Mouse (Mus musculus) olfactory bulb, adult 2 months (tissue): ENCODE results near the gene Clec16a. TPM values are rescaled to one million over a fixed set of nuclear protein-coding genes. Genes with fewer than 3 reads are reported as not detected.

Source experiments
- H3K27ac ChIP-seq: fragments of 200-500 bp; 2 replicates; pipeline ENCODE4 v1.5.1; 2012; ENCODE audit warnings: low read depth, low read length; ENCODE audit not compliant: insufficient read depth
- H3K4me1 ChIP-seq: fragments of 200-500 bp; 2 replicates; pipeline ENCODE4 v1.6.1; 2012; ENCODE audit warnings: low read length; ENCODE audit not compliant: control insufficient read depth, insufficient read depth
- H3K4me3 ChIP-seq: fragments of 200-500 bp; 2 replicates; pipeline ENCODE4 v1.5.1; 2012; ENCODE audit warnings: mild to moderate bottlenecking, low read depth, low read length, moderate library complexity; ENCODE audit not compliant: insufficient read depth
- CTCF ChIP-seq: fragments of 200-500 bp; IDR thresholded peaks from 2 replicates; pipeline ENCODE4 v1.5.1; 2012; ENCODE audit warnings: low read depth, mild to moderate bottlenecking, low read length, moderate library complexity; ENCODE audit not compliant: insufficient read depth
- POLR2A ChIP-seq: fragments of 200-500 bp; IDR thresholded peaks from 2 replicates; pipeline ENCODE4 v1.6.1; 2012; ENCODE audit warnings: mild to moderate bottlenecking, low read depth, low read length, moderate library complexity; ENCODE audit not compliant: insufficient read depth
- WGBS: fragments of 180-500 bp; shearing (Covaris S2); methylation state at CpG from one replicate; pipeline ENCODE4 v1.1.7; 2018; 5-methylcytosine and 5-hydroxymethylcytosine counted together
- polyA plus RNA-seq: library from polyadenylated mRNA; stranded (reverse); fragments of >200 nt; gene quantifications from 2 replicates; pipeline ENCODE4 v1.2.4, GENCODE M21; 2012; ENCODE audit warnings: low replicate concordance; ENCODE audit not compliant: missing spikeins, insufficient read depth, insufficient read length

Gene Clec16a
- polyA plus RNA-seq, 1 experiment, result 285 TPM

DNA sequence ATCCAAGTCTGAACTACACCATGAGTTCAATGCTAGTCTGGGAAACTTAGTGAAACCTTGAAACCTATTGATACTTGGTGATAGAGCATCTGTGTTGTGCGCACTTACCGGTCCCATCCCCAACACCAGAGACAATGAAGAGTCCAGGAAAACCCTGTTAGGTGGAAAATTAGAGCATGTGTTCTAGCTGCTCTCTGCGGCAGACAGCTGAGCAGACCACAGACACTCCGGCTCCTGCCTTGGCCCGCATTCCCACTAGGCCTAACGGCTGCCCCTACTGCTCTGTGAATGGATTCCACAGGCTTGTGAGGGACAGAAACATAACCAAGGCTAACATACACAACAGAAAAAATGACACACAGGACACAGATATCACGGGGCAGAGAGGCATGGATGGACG is 228.4 kb downstream of the Clec16a start:
- no peak overlapping the region for H3K4me3 ChIP-seq
- H3K27ac ChIP-seq, result no peak overlapping the region
- no peak for TF ChIP-seq CTCF
- no peak for TF ChIP-seq POLR2A
- WGBS, result 93% methylated on average over 8 of the region's 8 CpGs
- H3K4me1 ChIP-seq, result peaks cover 7% of the 10 kb centered on the region

DNA sequence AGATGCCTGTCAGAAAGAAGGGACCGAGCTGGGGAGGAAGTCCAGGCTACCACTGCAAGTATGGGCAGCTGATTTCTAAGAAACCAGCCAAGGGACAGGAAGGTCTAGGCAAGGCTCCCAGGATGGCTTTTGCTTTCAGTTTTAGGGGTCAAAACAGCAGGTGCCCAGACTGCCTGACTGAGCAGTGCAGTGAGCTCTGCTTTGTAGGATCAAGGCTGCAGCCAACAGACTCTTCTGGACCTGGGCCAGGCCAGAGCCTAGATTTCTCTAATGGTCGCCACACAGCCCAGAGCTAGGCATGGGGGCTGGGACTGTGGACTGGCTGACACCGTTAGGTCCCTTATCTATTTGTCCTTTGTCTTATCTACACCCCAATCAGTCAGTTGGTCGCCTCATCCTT is 229.6 kb downstream of the Clec16a start:
- Histone ChIP-seq H3K4me1 (peaks cover 3% of the 10 kb centered on the region), H3K27ac (no peak overlapping the region), H3K4me3 (no peak overlapping the region)
- WGBS, result 86% methylated on average over 4 of the region's 4 CpGs
- TF ChIP-seq POLR2A (no peak), CTCF (no peak)

DNA sequence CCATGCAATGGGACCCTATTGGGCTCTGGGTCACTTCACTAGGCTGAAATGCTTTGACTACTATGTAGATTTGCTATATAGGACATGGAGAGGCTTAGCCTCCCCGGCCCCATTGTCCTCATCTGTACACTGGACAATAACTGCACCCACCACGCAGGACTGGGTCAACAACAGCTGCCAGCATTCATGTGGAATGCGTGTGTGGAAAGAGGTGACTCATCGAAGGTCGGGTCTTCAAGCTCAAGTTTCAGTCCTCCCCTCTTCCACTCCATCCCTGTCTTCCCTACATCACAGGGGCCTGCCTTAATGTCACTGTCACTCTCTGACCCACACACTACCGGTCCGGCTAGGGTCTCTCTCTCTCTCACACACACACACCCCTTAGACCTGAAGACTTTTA is 231.2 kb downstream of the Clec16a start:
- WGBS, result 69% methylated on average over 7 of the region's 7 CpGs
- H3K4me3 ChIP-seq, result no peak overlapping the region
- H3K27ac ChIP-seq, result no peak overlapping the region
- TF ChIP-seq POLR2A (no peak), CTCF (no peak)
- no peaks in the 10 kb centered on the region; the same call in 1 of the 2 replicates for H3K4me1 ChIP-seq

DNA sequence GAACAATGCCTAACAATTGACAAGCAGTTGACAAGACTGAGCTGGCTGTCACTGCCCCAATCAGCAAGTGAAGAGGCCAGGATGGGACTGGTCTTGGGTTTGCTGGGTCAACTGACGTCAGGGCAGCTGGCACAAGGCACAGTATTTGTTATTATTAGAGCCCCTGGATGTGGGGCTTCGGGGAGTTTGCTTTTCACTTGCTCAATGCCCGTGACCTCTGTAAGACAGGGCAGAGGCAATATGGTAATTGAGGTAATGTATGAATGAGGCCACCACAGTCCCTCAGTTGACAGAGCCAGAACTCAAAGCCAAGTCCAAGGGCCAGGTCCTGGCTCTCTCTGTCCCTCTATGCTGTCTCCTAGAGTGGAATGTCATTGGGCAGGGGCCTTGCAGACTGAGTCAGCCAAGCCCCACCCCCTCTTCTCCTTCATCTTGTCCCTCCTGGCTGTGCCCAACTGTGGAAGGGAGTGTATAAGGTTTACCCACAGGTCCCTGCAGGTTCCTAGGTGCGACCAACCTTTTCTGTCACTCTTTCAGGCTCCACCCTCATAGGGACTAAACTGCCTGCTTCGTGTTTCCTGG is 232.5 kb downstream of the Clec16a start:
- 81% methylated on average over 5 of the region's 5 CpGs for WGBS
- Histone ChIP-seq H3K27ac (no peak overlapping the region), H3K4me1 (peaks cover 3% of the 10 kb centered on the region; the same call in 1 of the 2 replicates), H3K4me3 (no peak overlapping the region)
- no peak for TF ChIP-seq POLR2A
- TF ChIP-seq CTCF, result no peak

DNA sequence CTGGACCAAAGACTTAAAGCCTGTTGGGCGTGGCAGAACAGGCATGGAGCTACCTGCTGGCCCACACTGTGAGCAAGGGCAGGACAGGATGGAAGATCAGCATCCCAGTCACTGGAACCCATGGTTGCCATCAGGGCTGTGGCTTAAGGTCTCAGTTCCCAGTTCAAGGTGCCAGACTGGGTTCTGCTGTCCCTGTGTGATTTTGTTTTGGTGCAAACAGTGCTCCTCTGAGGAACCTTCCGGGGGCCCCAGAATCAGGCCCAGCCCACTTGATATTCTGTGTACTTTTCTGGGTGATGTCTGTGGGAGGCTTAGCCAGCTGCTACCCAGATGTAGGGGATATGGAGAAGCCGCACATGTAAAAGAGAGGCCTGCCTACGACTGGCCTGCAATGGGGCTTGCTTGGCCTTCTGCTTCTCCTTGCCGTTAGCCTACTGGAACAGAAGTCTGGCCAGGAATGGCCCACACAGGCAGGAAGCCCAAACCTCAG is 235.5 kb downstream of the Clec16a start:
- Histone ChIP-seq H3K4me1 (peaks cover 18% of the 10 kb centered on the region), H3K4me3 (no peak overlapping the region), H3K27ac (no peak overlapping the region)
- TF ChIP-seq POLR2A (no peak), CTCF (no peak)
- 75% methylated on average over 5 of the region's 5 CpGs for WGBS

DNA sequence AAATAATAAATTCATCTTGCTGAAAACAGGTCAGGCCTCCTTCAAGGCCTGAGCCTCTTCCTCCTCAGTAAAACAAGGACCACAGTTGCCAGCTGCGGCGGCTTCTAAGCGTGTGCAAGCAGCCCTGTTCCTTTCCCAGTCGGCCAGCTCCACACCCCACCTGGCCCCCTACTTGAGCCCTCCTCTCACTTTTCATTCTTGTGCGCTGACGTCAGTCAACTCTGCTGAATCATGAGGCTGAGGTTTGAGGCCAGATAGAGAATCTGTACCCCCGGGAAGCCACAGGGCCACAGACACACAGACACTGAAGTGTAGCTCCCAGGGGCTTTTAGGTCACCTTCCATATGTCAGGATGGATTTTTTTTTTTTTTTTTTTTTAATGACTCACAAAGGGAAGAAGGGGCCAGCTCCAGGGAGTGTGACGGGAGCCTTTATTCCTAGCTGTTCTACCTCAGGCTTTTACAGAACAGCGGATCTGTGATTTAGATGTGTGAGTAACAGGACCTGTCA is 236.8 kb downstream of the Clec16a start:
- WGBS, result 85% methylated on average over 9 of the region's 9 CpGs
- no peak overlapping the region for H3K4me3 ChIP-seq
- no peak overlapping the region for H3K27ac ChIP-seq
- H3K4me1 ChIP-seq, result peaks cover 24% of the 10 kb centered on the region
- TF ChIP-seq CTCF (no peak), POLR2A (no peak)

DNA sequence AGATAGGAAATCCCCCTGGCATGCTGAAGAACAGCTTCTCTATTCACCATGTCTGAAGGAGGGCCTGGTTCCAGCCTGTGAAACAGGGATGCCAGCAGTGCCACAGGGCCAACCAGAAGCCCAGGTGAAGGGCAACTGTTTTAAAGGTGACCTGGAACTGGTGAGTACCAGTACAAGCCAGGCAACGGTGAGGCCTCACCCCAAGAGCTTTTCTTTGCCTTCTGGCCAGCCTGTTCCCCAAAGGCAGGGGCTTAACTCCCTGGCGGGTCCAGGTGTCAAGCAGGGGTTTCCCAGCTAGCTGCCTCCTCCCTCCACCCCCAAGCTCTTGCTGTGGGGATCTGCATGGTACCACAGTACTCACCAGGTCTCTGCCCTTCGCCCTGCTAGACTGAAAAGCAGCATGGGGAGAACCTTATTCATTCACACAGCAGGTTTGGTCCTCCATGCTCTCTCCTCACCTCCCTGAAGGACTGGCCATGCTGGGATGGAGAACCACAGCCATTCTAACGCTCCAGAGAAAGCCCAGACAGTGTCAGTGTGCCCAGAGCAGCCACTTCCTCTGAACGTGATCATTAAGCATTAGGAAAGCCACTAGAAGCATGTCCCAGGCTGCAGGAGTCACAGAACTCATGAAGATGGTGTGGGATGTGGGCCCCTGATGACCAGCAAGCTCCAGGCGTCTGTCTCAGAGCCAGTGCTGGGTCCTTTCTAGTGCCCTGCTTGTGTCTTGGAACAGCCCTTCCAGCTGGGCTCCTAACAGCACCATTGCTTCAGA is 237.4 kb downstream of the Clec16a start:
- 72% methylated on average over 6 of the region's 6 CpGs for WGBS
- Histone ChIP-seq H3K4me1 (peaks cover 24% of the 10 kb centered on the region), H3K4me3 (no peak overlapping the region; the same call in 1 of the 2 replicates), H3K27ac (no peak overlapping the region)
- TF ChIP-seq POLR2A (no peak), CTCF (no peak)

DNA sequence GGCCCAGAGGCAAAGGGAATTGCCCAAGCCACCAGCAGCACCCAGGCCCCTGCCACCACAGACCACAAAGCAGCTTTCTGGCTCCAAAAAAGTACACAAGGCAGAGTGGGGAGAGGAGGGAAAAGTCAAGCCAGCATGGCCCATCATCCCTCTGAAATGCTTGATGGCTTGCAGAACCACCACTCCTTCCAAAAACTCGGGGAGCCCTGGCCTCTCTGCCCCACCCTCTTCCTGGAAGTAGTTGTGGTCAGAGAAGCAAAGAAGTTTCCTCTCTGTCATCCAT is 238.0 kb downstream of the Clec16a start:
- TF ChIP-seq CTCF, result no peak
- no peak for TF ChIP-seq POLR2A
- H3K27ac ChIP-seq, result no peak overlapping the region
- H3K4me3 ChIP-seq, result no peak overlapping the region; the same call in 1 of the 2 replicates
- WGBS, result 76% methylated on average over 1 of the region's 1 CpGs
- peaks cover 24% of the 10 kb centered on the region for H3K4me1 ChIP-seq

DNA sequence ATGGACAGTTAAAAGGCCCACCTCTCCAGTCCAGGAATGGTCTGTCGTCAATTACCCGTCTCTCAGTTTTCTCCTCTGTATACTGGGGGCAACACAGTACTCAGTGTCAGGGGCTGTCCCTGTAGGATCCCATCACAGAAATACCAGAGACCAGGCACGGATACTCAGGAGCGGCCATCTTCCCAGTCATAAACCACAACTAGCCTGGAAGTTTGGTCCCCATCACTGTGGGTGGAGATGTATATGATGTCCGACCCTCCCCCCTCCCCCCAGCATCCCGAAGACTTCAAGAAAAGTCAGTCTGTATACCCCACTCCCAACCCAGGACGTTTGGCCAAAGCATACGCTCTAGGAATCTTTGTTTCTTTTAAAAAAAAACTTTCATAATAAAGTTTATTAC is 238.3 kb downstream of the Clec16a start:
- Histone ChIP-seq H3K27ac (no peak overlapping the region), H3K4me3 (no peak overlapping the region), H3K4me1 (peaks cover 24% of the 10 kb centered on the region)
- TF ChIP-seq CTCF (no peak), POLR2A (no peak)
- WGBS, result 85% methylated on average over 8 of the region's 8 CpGs
